Mouse (Mus musculus) retina, postnatal 7 days (tissue): ENCODE measurements around the gene Chst10.

Experiments
- DNase-seq: peaks from one replicate; pipeline ENCODE4 v3.0.0-alpha.2; 2012; ENCODE audit warnings: low read depth, low spot score

The Chst10 gene

DNA sequence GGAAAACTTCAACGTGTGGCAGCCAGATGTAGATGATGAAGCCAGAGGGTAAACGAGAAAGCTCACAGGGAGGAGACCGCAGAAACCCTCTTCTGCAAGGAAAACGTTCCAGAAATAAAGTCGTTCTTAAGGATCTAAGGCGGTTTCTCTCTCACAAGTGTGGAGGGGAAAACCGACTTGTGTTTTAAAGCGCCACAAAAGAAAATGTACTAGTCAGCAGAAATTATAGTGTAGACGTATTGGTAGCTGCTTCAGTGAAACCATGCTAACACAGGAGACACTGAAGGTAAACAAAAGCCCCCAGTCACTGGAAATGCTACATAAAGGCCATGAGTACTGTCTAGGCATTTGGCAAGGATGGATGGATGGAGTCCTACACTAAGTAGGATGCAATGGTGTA is 80.7 kb downstream of the Chst10 start:
- no peak for DNase-seq

DNA sequence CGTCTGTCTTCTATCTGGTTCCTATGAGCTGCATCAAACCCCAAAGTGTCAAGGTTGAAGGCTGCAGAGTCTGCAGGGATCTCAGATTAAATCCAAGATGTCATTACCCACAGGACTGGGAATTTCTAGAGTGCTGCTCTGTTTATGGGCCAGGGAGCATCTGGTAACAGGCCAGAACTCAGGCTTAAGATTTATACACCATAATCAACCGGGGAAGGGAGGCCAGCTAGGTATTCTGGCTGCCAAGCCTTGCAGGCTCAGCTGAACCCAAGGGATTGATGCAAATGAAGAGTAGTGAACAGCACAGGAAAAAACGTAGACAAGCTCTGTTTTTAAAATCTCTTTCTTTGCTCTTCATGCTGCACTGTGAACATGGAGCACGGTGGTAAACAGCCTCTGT is 81.7 kb downstream of the Chst10 start:
- no peak for DNase-seq
